Mouse (Mus musculus) gastrocnemius, postnatal 10 days (tissue): ENCODE results near the gene Akt2. TPM values are rescaled to one million over a fixed set of nuclear protein-coding genes. Genes with fewer than 3 reads are reported as not detected.
"Not testable (repeated sequence)": the region's sequence is repeated elsewhere in the genome, so short reads cannot be mapped to it uniquely, and the experiment has no call there.

Experiments used
- DNase-seq: peaks from one replicate; pipeline ENCODE4 v3.0.0; 2021; ENCODE audit warnings: mixed read lengths
- total RNA-seq, 2 experiments: library from RNA; stranded (reverse); gene quantifications; 2 replicates each; pipeline ENCODE4 v1.2.3; 2021

The Akt2 gene
- total RNA-seq, 2 experiments from 2014 or later: 128 to 134 TPM

DNA sequence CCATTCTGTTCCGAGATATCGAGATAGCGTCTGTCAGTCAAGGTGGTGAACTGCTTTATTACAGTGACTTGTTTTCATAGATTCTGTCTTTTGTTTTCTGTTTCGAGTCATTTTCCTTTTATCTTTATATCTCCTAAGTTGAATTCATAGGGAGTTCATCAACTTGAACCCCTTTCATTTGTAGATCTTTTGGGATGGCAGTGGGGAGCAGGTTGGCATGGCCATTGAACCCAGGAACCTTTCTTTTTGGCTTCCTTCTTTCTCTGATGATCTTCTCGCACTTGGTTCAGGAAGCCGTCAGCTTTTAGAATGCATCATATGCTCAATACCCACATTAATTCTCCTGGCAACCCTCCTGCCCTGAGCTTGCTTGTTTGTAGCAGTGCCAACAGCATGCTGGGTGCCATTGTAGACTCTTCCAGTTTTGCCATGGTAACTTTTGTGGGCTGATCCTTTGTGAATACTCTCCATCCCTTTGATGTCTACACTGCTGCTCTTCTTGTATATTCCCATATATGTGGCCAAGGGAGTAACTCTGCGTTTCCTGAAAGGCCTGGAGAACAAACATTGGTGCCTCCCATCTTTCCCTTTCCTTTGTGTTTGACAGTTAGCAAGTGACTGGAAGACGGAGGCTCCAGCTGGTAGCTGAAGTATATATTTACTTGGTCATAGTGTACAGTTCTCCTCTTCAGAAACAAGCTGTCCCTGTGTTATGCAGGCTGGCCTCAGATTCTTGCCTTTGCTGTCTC is 22.6 kb downstream of the Akt2 start:
- no peak for DNase-seq

GRCm38 (mm10) chr7:27621028-27621427 is 29.7 kb downstream of the Akt2 start:
- no peak for DNase-seq

- no peak for DNase-seq
Observed at GRCm38 (mm10) chr7:27622234-27622633, 30.9 kb downstream of the Akt2 start.

- no peak for DNase-seq
Observed at GRCm38 (mm10) chr7:27624967-27625366, 33.6 kb downstream of the Akt2 start.

GRCm38 (mm10) chr7:27627707-27628106 is 36.4 kb downstream of the Akt2 start:
- no peak for DNase-seq

DNA sequence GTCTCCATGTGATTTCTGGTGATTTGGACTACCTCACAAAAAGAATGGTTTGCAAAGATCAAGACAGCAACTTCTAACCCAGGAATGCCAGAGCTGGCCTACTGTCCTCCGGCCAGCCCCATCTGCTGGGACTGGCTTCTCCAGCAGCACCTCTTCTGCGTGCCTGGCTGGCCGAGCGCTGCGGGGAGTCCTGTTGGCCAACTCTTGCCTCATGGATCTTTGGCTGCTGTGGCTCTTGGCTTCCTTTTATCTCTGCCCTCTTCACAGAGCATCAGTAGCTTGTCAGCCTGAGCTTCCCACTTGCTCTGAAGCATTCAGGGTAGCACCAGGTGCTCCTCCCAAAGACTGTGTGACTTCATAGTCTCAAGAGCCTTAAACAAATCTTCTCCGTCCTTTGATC is 36.8 kb downstream of the Akt2 start:
- DNase-seq: no peak

- DNase-seq: not testable (repeated sequence)
Observed at GRCm38 (mm10) chr7:27628816-27629215, 37.5 kb downstream of the Akt2 start.

DNA sequence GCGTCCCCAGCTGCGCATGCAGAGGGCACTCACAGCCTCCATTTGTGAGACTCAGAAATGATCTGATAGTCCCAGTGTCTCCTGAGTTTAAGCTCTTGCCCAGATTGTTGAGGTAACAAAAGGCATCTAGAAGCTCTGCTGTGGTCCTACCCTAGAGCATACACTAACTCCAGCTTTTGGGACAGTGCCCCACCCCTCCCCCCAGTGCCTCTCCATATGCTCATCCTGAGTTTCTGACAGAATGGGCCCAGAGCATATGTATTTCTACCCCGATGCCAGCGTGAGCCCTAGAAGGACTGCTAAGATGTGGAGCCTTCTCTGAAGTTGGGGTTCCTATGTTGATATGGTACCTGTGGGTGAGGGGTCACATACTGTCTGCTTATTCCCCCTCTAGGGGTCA is 40.1 kb downstream of the Akt2 start:
- DNase-seq: no peak

GRCm38 (mm10) chr7:27633166-27633565 is 41.8 kb downstream of the Akt2 start:
- no peak for DNase-seq

DNA sequence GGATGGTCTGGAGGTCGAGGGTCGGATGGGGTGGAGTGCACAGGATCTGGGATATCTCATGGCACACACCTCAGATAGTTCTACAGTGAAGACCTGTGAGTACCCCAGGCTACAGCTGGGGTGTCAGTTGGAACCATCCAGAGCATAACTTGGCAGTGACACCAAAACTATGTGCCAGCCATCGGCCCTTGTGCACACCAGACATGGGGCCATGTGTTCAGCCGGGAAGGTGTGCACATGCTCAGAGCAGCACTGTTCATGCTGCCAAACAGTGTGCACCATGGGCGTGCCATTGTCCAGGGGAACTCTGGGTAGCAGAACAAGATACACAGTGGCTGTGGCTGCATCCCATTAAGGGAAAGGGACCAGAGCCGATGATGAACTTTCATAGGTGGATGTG is 43.3 kb downstream of the Akt2 start:
- DNase-seq: no peak

GRCm38 (mm10) chr7:27635094-27635493 is 43.7 kb downstream of the Akt2 start:
- DNase-seq: not testable (repeated sequence)

DNA sequence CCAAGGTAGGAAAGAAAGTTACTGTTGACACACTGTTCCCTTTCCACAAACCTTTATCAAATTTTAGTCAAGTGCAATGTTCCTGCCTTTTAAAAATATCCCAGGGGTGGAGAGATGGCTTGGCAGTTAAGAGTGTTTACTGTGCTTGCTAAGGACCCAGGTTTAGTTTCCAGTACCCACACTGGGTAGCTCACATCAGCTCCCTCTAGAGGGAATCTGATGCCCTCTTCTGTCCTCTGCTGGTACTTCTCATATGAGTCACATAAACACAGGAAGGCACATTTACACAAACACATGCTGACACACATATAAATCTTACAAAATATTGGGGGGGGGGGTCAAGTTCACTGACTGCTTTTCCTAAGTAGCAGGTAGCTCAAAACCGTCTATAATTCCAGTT is 53.1 kb downstream of the Akt2 start:
- no peak for DNase-seq

GRCm38 (mm10) chr7:27646516-27646915 is 55.2 kb downstream of the Akt2 start:
- DNase-seq: no peak

DNA sequence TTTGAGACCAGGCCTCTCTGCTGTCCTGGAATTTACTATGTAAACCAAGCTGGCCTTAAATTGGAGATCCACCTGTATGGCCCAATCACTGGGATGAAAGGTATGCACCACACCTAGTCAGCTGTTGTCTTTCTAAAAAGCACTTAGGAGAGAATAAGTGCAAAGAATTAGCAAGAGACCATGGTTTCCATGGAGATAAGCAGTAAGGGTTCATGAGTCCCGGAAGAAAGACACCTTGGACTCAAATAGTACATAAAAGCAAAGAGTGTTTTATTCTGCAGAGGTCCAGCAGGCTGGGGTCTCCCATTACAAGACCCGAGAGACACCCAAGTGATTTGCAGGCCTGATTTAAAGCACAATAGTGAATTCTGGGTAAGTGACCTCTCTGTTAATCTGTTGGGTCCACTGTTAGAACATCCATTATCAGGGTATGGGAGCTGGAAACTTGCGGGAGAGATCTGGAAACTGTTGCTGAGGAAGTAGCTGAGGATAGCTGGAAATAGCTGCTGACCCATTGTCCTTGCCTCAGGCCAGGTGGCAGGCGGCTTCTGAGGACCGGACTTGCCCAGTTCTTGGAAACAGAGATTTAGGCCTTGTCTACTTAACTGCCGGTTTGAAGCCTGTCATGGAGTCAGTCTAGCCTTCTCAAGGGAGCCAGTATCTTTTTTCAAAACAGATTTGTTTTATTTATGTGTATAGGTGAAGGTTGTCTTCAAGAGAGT is 56.1 kb downstream of the Akt2 start:
- DNase-seq: no peak

GRCm38 (mm10) chr7:27649723-27650122 is 58.4 kb downstream of the Akt2 start:
- no peak for DNase-seq

- DNase-seq: peak; percentile 84
Observed at GRCm38 (mm10) chr7:27650949-27651348, 59.6 kb downstream of the Akt2 start.

GRCm38 (mm10) chr7:27653681-27654437 is 62.5 kb downstream of the Akt2 start, which contains the start of gene Ttc9b:
Ttc9b (plus strand) TSS chr7:27653915.
- peak; percentile 66 for DNase-seq

DNA sequence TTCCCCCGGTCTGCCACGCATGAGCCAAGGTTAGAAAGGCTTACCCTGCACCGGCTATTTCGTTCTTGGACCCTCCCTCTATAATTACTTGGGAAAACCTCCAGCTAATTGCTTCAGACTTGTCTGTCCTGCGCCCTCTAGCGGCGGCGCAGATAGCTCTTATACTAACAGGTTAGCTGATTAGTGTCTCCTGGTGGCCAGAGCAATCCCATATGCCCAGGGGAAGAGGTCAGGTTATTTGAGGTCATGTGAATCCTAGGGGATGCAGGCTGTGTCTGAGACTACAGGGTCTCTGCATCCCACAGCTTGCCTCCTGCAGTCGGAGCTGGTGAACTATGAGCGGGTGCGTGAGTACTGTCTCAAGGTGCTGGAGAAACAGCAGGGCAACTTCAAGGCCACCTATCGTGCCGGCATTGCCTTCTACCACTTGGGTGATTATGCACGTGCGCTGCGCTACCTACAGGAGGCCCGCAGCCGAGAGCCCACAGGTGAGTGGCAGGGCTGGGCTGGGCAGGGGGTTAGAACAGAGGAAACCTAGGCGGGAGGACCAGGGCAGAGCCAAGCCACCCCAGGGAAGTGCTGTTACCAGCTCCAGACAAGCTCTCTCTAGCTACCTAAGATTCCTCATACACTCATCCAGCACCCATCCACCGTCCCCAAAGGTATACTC is 63.4 kb downstream of the Akt2 start:
- no peak for DNase-seq

DNA sequence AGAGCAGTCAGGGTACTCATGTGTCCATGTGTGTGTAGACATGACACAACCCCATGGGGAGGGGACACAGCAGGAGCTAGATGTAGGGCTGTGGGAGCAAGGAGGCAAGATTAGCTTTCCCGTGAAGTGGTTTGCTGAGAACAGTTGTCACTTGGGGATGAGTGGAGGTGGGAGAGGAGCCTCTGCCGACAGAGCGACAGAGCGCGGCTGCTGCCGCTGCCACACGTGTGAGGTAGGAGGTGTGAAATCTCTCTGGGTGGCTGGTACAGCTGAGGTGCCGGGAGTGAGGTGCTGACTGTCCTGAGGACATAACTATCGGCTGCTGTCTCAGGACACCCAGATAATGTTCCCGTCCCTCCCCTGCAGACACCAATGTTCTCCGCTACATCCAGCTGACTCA is 64.2 kb downstream of the Akt2 start:
- DNase-seq: no peak

DNA sequence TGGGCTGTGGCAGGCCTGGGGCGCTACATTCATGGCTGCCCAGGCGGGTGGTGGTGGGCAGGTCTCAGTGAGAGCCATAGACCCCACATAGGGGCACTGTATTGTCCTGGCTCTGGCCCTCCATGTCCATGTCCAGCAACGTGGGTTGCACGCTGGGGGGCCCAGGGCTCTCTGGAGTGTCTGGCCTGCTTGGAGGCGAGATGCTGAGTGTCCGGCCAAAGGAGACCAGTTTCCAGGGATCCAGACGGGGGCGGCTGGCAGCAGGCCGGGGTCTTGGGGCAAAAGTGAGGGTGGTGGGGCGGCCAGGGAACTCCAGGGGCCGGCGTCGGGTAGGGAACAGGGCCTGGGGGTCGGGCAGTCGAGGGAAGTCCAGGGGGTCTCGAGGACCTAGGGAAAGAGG is 65.2 kb downstream of the Akt2 start:
- no peak for DNase-seq

DNA sequence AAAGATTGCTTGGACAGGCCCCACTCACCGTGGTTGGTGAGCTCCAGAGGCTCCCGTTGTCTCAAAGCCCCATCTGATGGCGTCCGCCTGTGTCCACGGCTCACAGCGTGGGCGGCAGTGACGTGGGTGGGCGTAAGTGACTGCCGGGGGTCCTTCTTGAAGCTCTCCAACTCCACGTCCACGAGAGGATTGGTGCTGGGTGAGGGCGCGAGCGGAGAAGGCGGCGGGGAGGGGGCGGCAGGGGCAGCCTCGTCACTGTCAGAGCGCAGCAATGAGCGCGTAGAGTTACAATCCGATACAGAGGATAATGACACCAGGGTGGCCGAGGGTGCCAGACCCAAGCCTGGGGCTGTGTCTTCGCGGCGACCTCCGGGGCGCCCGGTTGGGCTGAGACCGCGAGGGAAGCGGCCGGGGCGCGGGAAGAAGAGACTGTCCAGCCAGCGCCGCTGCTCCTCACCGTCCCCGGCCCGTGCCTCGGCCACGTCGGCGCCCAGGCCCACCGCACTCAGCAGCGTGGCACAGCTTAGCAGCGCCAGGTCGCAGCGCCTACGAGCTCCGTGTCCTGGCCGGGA is 66.6 kb downstream of the Akt2 start:
- DNase-seq: no peak
